In the genomic region with DNA sequence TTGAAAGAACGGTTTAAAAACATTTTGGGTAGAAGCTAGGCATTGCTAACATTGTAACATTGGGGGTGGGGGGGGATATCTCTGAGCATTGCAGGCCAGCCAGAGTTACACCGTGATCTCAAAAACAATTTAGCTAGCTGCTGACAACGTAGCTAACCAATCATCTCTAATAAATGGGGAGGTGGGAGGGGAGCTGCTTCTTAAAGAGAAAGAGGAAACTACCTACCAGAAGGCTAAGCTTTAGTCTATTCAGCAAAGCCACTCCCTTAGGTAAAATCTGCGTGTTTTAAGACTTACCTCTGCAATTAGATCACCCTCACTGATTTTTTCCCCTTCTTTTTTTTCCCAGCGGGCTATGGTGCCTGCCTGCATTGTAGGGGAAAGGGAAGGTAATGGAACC, we compare ENCODE assay signal across 8 mouse cellular contexts. TPM values are rescaled to one million over a fixed set of nuclear protein-coding genes. Genes with fewer than 3 reads are reported as not detected.
A peak's percentile ranks its signal among the peaks of the same experiment; 100 is the strongest.
DNase-seq lines count a peak whose midpoint lies in the region; ATAC-seq and TF ChIP-seq lines count a peak whose summit lies in the region.

No protein-coding gene starts in this region.

- TF ChIP-seq CTCF in bone marrow, adult 2 months (IDR thresholded peaks at IDR 0.05; ENCODE audit: control insufficient read depth, insufficient read depth, low read length) = no peak

- H3K9me3 ChIP-seq in kidney, embryonic 15.5 days (replicated peaks) = no peaks in the 10 kb centered on the region
- no peaks in the 10 kb centered on the region for H3K9me3 ChIP-seq in hindbrain, embryonic 16.5 days (ENCODE audit: control insufficient read depth, low read length)

- no peak for DNase-seq in kidney, adult 9 months
- no peak for DNase-seq in urinary bladder, postnatal 10 days (ENCODE audit: low spot score)
- no peak for DNase-seq in thymus, postnatal 36 days
- no peak for DNase-seq in cerebellum, postnatal 4 days (ENCODE audit: low spot score in 2 of 2)

- peak overlapping the region; percentile 90 for H3K9ac ChIP-seq in kidney, embryonic 15.5 days
- peak overlapping the region; percentile 91 for H3K9ac ChIP-seq in hindbrain, embryonic 16.5 days (ENCODE audit: low read depth, low read length)

- H3K27ac ChIP-seq in kidney, embryonic 15.5 days = peak overlapping the region; percentile 94
- no peak overlapping the region for H3K27ac ChIP-seq in bone marrow, adult 2 months (ENCODE audit: control insufficient read depth, insufficient read depth, low read depth, low read length, poor library complexity)
- H3K27ac ChIP-seq in hindbrain, embryonic 16.5 days (ENCODE audit: low read depth, low read length) = peak overlapping the region; percentile 92; the same call in 1 of the 2 replicates

- peak overlapping the region; percentile 85 for H3ac ChIP-seq in myocyte (ENCODE audit: control insufficient read depth, insufficient read length)

- 21% methylated on average over 5 of the region's 5 CpGs for WGBS in kidney, embryonic 15.5 days
- 14% methylated on average over 5 of the region's 5 CpGs for WGBS in bone marrow, adult 2 months
- WGBS in hindbrain, embryonic 16.5 days = 29% methylated on average over 5 of the region's 5 CpGs

- peak overlapping the region; percentile 79 for H3K4me2 ChIP-seq in kidney, embryonic 15.5 days
- peak overlapping the region; percentile 86 for H3K4me2 ChIP-seq in hindbrain, embryonic 16.5 days (ENCODE audit: low read length)
- peak overlapping the region; percentile 70 for H3K4me2 ChIP-seq in myocyte (ENCODE audit: low read depth)

- H3K79me2 ChIP-seq in myocyte (ENCODE audit: control insufficient read depth, insufficient read depth) = peaks cover 9% of the 10 kb centered on the region

- peaks cover 42% of the 10 kb centered on the region for H3K36me3 ChIP-seq in kidney, embryonic 15.5 days
- peaks cover 14% of the 10 kb centered on the region; the same call in 1 of the 2 replicates for H3K36me3 ChIP-seq in hindbrain, embryonic 16.5 days (ENCODE audit: control insufficient read depth, insufficient read depth, low read length)
- peaks cover 7% of the 10 kb centered on the region for H3K36me3 ChIP-seq in myocyte (ENCODE audit: control insufficient read depth, insufficient read depth)

- no peak for ATAC-seq in kidney, embryonic 15.5 days (replicated peaks; ENCODE audit: low FRiP score)
- no peak for ATAC-seq in hindbrain, embryonic 16.5 days

- H3K4me3 ChIP-seq in kidney, embryonic 15.5 days (replicated peaks) = peak overlapping the region; percentile 79
- H3K4me3 ChIP-seq in bone marrow, adult 2 months (replicated peaks; ENCODE audit: control insufficient read depth, low read depth, low read length) = peak overlapping the region; percentile 99
- H3K4me3 ChIP-seq in hindbrain, embryonic 16.5 days (ENCODE audit: low read length) = peak overlapping the region; percentile 97
- peak overlapping the region; percentile 76 for H3K4me3 ChIP-seq in myocyte

- H3K27me3 ChIP-seq in kidney, embryonic 15.5 days = no peaks in the 10 kb centered on the region
- no peaks in the 10 kb centered on the region for H3K27me3 ChIP-seq in hindbrain, embryonic 16.5 days (replicated peaks; ENCODE audit: control insufficient read depth, insufficient read depth, low read length)
- no peaks in the 10 kb centered on the region for H3K27me3 ChIP-seq in myocyte (ENCODE audit: control insufficient read depth, insufficient read depth, insufficient read length)

- TF ChIP-seq POLR2A in bone marrow, adult 2 months (IDR thresholded peaks at IDR 0.05; ENCODE audit: borderline replicate concordance, control insufficient read depth, low read depth, low read length) = no peak
- no peak for TF ChIP-seq POLR2A in myocyte (IDR thresholded peaks at IDR 0.05; ENCODE audit: insufficient read length, low read depth)

- H3K4me1 ChIP-seq in kidney, embryonic 15.5 days = peaks cover 17% of the 10 kb centered on the region
- peaks cover 2% of the 10 kb centered on the region; the same call in 1 of the 2 replicates for H3K4me1 ChIP-seq in bone marrow, adult 2 months (ENCODE audit: control insufficient read depth, insufficient read depth, low read length)
- peaks cover 16% of the 10 kb centered on the region for H3K4me1 ChIP-seq in hindbrain, embryonic 16.5 days (ENCODE audit: control insufficient read depth, insufficient read depth, low read depth, low read length)

TF ChIP-seq in myocyte, 11 proteins besides CTCF, POLR2A, EP300 and RAD21:
- TF ChIP-seq MAX (IDR thresholded peaks at IDR 0.05; ENCODE audit: low read depth) (no peak), REST (IDR thresholded peaks at IDR 0.05; ENCODE audit: insufficient read depth, insufficient read length) (no peak), E2F4 (IDR thresholded peaks at IDR 0.05; ENCODE audit: insufficient read depth) (no peak), TCF12 (IDR thresholded peaks at IDR 0.05; ENCODE audit: insufficient read depth, poor library complexity, severe bottlenecking) (no peak)

RNA-seq across cellular contexts. Expression of gene Dlat, which starts 1.2 kb away (rescaled TPM):
- 60.4 and 67.2 TPM in 2 replicates for polyA plus RNA-seq in kidney, embryonic 15.5 days (2015; fragmentation: Nextera tagmentation; extraction: Ambion mirVana)
- polyA plus RNA-seq in bone marrow, adult 2 months (2011; ENCODE audit: insufficient read depth, insufficient read length, low replicate concordance, missing spikeins) = 13.0 and 13.8 TPM in 2 replicates
- 58.8 and 60.1 TPM in 2 replicates for polyA plus RNA-seq in hindbrain, embryonic 16.5 days (2015; fragmentation: Nextera tagmentation; extraction: Ambion mirVana)
- polyA plus RNA-seq in myocyte (2012; fragmentation: generic; extraction: Trizol) = 64.6 TPM

RNA-seq across cellular contexts. Expression of gene Nkapd1, which starts 41.1 kb away (rescaled TPM):
- 22.1 and 24.8 TPM in 2 replicates for polyA plus RNA-seq in kidney, embryonic 15.5 days (2015; fragmentation: Nextera tagmentation; extraction: Ambion mirVana)
- 6.1 and 13.0 TPM in 2 replicates for polyA plus RNA-seq in bone marrow, adult 2 months (2011; ENCODE audit: insufficient read depth, insufficient read length, low replicate concordance, missing spikeins)
- polyA plus RNA-seq in hindbrain, embryonic 16.5 days (2015; fragmentation: Nextera tagmentation; extraction: Ambion mirVana) = 15.3 and 16.4 TPM in 2 replicates
- polyA plus RNA-seq in myocyte (2012; fragmentation: generic; extraction: Trizol) = 4.8 TPM

RNA-seq across cellular contexts. Expression of gene Pih1d2, which starts 41.3 kb away (rescaled TPM):
- 4.9 and 5.6 TPM in 2 replicates for polyA plus RNA-seq in kidney, embryonic 15.5 days (2015; fragmentation: Nextera tagmentation; extraction: Ambion mirVana)
- 2.5 TPM in 1 of 2 replicates, not detected in the other for polyA plus RNA-seq in bone marrow, adult 2 months (2011; ENCODE audit: insufficient read depth, insufficient read length, low replicate concordance, missing spikeins)
- polyA plus RNA-seq in hindbrain, embryonic 16.5 days (2015; fragmentation: Nextera tagmentation; extraction: Ambion mirVana) = 5.2 and 7.1 TPM in 2 replicates
- 2.2 TPM for polyA plus RNA-seq in myocyte (2012; fragmentation: generic; extraction: Trizol)

RNA-seq across cellular contexts. Expression of gene Timm8b, which starts 54.7 kb away (rescaled TPM):
- polyA plus RNA-seq in kidney, embryonic 15.5 days (2015; fragmentation: Nextera tagmentation; extraction: Ambion mirVana) = 259 and 296 TPM in 2 replicates
- 41.7 and 54.8 TPM in 2 replicates for polyA plus RNA-seq in bone marrow, adult 2 months (2011; ENCODE audit: insufficient read depth, insufficient read length, low replicate concordance, missing spikeins)
- 311 and 364 TPM in 2 replicates for polyA plus RNA-seq in hindbrain, embryonic 16.5 days (2015; fragmentation: Nextera tagmentation; extraction: Ambion mirVana)
- 184 TPM for polyA plus RNA-seq in myocyte (2012; fragmentation: generic; extraction: Trizol)

RNA-seq across cellular contexts. Expression of gene Sdhd, which starts 54.8 kb away (rescaled TPM):
- 363 and 376 TPM in 2 replicates for polyA plus RNA-seq in kidney, embryonic 15.5 days (2015; fragmentation: Nextera tagmentation; extraction: Ambion mirVana)
- polyA plus RNA-seq in bone marrow, adult 2 months (2011; ENCODE audit: insufficient read depth, insufficient read length, low replicate concordance, missing spikeins) = 63.1 and 65.6 TPM in 2 replicates
- 283 and 319 TPM in 2 replicates for polyA plus RNA-seq in hindbrain, embryonic 16.5 days (2015; fragmentation: Nextera tagmentation; extraction: Ambion mirVana)
- polyA plus RNA-seq in myocyte (2012; fragmentation: generic; extraction: Trizol) = 210 TPM
